Mouse (Mus musculus) ES-E14 (cell line): ENCODE measurements around the gene Ermap. TPM values are rescaled to one million over a fixed set of nuclear protein-coding genes. Genes with fewer than 3 reads are reported as not detected.

ENCODE experiments used
- DNase-seq: peaks from one replicate; pipeline ENCODE4 v3.0.0-alpha.2; 2013; ENCODE audit warnings: low read depth, low spot score
- H3K27ac ChIP-seq: 2 replicates; pipeline ENCODE4 v1.5.1; 2012; ENCODE audit warnings: low read depth, mild to moderate bottlenecking, low read length, moderate library complexity, mixed read lengths; ENCODE audit not compliant: poor library complexity, insufficient read depth, severe bottlenecking
- H3K36me3 ChIP-seq: 2 replicates; pipeline ENCODE4 v1.6.1; 2012; ENCODE audit warnings: mild to moderate bottlenecking, low read length, moderate library complexity, mixed read lengths; ENCODE audit not compliant: control insufficient read depth, poor library complexity, insufficient read depth, severe bottlenecking
- H3K4me1 ChIP-seq, 2 experiments: fragments of 150-350 bp in 1 of 2; sonication (generic) in 1 of 2; 2 replicates each; pipeline ENCODE4 v1.6.1; 2012; ENCODE audit warnings: low read length in 2 of 2, mild to moderate bottlenecking in 1 of 2, mixed read lengths in 1 of 2; ENCODE audit not compliant: control insufficient read depth in 2 of 2, insufficient read depth in 2 of 2, poor library complexity in 1 of 2
- H3K4me3 ChIP-seq, 2 experiments: fragments of 150-350 bp in 1 of 2; sonication (generic) in 1 of 2; 2 replicates each; pipeline ENCODE4 v1.5.1; 2012; ENCODE audit warnings: low read length in 2 of 2, low read depth in 1 of 2, mild to moderate bottlenecking in 1 of 2, mixed read lengths in 1 of 2; ENCODE audit not compliant: insufficient read depth in 1 of 2, poor library complexity in 1 of 2, severe bottlenecking in 1 of 2
- H3K9ac ChIP-seq: 2 replicates; pipeline ENCODE4 v1.6.1; 2012; ENCODE audit warnings: low read depth, mild to moderate bottlenecking, low read length, mixed read lengths; ENCODE audit not compliant: poor library complexity, insufficient read depth, severe bottlenecking
- H3K9me3 ChIP-seq: fragments of 150-350 bp; sonication (generic); 2 replicates; pipeline ENCODE4 v1.6.1; 2012; ENCODE audit warnings: low read depth, mild to moderate bottlenecking, low read length; ENCODE audit not compliant: control insufficient read depth, insufficient read depth
- CHD2 ChIP-seq: IDR thresholded peaks from 2 replicates; pipeline ENCODE4 v1.6.1; 2014; ENCODE audit warnings: mild to moderate bottlenecking, low read depth, low read length, inconsistent platforms
- HCFC1 ChIP-seq: IDR thresholded peaks from 2 replicates; pipeline ENCODE4 v1.6.1; 2012; ENCODE audit warnings: low read length, inconsistent platforms, borderline replicate concordance; ENCODE audit not compliant: insufficient read depth
- MAFK ChIP-seq: IDR thresholded peaks from 2 replicates; pipeline ENCODE4 v1.6.1; 2014; ENCODE audit warnings: mild to moderate bottlenecking, low read depth, low read length, inconsistent platforms; ENCODE audit not compliant: insufficient read depth
- ZC3H11A ChIP-seq: IDR thresholded peaks from 2 replicates; pipeline ENCODE4 v1.6.1; 2012; ENCODE audit warnings: low read depth, mild to moderate bottlenecking, inconsistent platforms, low read length, borderline replicate concordance
- ZNF384 ChIP-seq: IDR thresholded peaks from 2 replicates; pipeline ENCODE4 v1.6.1; 2012; ENCODE audit warnings: low read depth, low read length, inconsistent platforms
- in situ Hi-C, 2 experiments: fragments of 600-800 bp; cut with MboI; formaldehyde crosslinking; loops; one replicate each; pipeline ENCODE4 v1.15.1; 2025; ENCODE audit warnings: low sequenced_read_pairs in 2 of 2, inconsistent platforms in 1 of 2; ENCODE audit not compliant: unreplicated experiment in 2 of 2
- total RNA-seq: library from RNA; depleted of rRNA; stranded (reverse); fragments of 300-350 nt; gene quantifications from 2 replicates; pipeline ENCODE4 v1.2.3, GENCODE M21; 2012

Gene Ermap
- total RNA-seq, 1 experiment: 0.18 TPM

DNA sequence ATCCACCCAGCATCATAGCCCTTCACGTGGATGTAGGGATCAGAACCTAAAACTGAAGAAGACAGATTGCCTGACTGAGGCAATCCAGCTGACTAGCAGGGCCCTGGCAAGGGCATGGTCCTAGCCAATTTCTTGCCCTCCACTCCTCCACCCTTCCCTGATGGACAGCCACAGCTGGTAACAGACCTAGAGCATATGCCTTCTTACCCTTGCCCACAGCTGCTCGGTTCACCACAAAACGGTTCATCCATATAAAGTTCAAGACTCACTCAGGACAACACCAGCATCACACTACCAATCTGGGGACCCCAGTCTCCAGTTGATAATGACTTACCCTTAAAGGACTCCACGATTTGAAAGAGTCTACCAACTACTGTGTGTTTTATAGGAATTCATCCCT is 4.0 kb downstream of the Ermap start:
- DNase-seq: no peak
- Histone ChIP-seq H3K4me1 (no peaks in the 10 kb centered on the region), H3K27ac (no peak overlapping the region), H3K9ac (no peak overlapping the region), H3K9me3 (no peaks in the 10 kb centered on the region), H3K36me3 (no peaks in the 10 kb centered on the region), H3K4me3 (no peak overlapping the region)
- TF ChIP-seq ZNF384 (no peak), CHD2 (no peak), ZC3H11A (no peak), HCFC1 (no peak), MAFK (no peak)
- in situ Hi-C loops: no loop called here

DNA sequence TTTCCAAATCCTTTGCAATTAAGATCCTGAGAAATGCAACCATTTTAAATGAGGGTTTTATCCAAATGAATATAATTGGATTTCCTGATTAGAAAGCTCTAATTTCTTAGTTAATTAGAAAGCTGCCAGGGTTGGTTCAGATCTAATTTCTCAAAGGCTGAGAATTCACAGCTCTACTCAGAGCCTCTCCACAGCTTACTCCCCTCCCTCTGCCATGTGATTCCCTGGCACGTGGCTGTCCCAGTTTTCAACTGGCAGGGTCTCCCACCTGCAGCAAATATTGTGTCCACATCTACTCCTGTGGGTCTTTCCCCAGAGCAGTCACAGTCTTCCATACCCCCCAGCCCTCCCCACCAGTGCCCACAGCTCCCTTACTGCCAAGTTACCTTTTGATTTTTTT is 6.3 kb downstream of the Ermap start:
- H3K9me3 ChIP-seq: no peaks in the 10 kb centered on the region
- no peak for TF ChIP-seq HCFC1
- H3K36me3 ChIP-seq: no peaks in the 10 kb centered on the region
- no peak for DNase-seq
- H3K9ac ChIP-seq: no peak overlapping the region
- no peaks in the 10 kb centered on the region for H3K4me1 ChIP-seq
- in situ Hi-C loops: no loop called here
- no peak overlapping the region for H3K4me3 ChIP-seq
- H3K27ac ChIP-seq: no peak overlapping the region

DNA sequence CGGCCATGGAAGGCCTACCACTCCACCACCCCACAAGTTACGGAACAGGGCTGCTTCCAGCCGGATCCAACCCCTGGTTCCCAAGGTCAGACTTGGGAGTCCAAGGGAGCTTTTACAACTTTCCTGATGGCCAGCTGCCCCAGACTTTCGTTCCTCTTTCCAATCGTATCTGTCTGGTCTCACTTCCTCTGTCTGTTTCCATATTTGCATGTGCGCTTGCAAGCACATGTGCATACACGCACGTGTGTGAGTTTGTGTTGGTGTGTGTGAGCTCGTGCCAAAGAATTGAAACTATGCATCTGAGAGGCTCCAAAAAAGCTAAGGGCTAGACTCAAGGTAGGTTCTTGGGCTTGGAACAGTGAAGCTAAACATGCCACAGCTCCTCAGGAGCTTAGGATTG is 8.4 kb downstream of the Ermap start:
- in situ Hi-C loops: no loop called here
- TF ChIP-seq CHD2: no peak
- no peak for DNase-seq
- Histone ChIP-seq H3K4me1 (no peaks in the 10 kb centered on the region), H3K27ac (no peak overlapping the region), H3K9ac (no peak overlapping the region), H3K4me3 (no peak overlapping the region), H3K9me3 (no peaks in the 10 kb centered on the region), H3K36me3 (no peaks in the 10 kb centered on the region)

DNA sequence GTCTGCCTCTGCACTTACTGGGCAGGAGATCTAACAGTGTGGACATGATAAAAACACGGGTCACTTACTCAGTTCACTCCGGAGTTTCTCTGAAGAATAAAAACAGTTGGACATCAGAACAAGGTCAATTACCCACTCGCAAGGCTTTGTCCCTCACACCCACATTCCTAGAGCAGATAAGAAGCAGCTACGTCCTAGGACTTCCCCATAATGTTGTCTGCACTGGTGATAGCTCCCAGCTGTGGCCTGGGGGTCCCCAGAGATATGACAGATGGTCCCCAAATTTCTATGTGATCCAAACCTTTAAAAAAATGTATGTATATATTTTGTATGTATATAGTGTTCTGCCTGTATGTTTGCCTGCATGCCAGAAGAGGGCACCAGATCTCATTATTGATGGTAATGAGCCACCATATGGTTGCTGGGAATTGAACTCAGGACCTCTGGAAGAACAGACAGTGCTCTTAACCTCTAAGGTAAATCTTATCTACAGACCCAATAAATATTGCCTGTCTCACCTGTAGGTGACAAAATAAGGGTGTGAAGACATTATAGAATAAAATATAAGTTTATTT is 9.6 kb downstream of the Ermap start:
- Histone ChIP-seq H3K4me3 (no peak overlapping the region), H3K27ac (no peak overlapping the region), H3K9me3 (no peaks in the 10 kb centered on the region), H3K36me3 (no peaks in the 10 kb centered on the region), H3K4me1 (no peaks in the 10 kb centered on the region), H3K9ac (no peak overlapping the region)
- in situ Hi-C loops: no loop called here
- no peak for TF ChIP-seq CHD2
- TF ChIP-seq ZC3H11A: no peak
- TF ChIP-seq HCFC1: no peak
- no peak for TF ChIP-seq MAFK
- no peak for TF ChIP-seq ZNF384
- DNase-seq: no peak

- DNase-seq: no peak
- H3K27ac ChIP-seq: no peak overlapping the region
- in situ Hi-C loops: no loop called here
- H3K4me3 ChIP-seq: no peak overlapping the region
- H3K36me3 ChIP-seq: no peaks in the 10 kb centered on the region
- H3K9ac ChIP-seq: no peak overlapping the region
- H3K9me3 ChIP-seq: no peaks in the 10 kb centered on the region
- no peak for TF ChIP-seq CHD2
- no peaks in the 10 kb centered on the region for H3K4me1 ChIP-seq
Observed at GRCm38 (mm10) chr4:119178331-119178730, 11.5 kb downstream of the Ermap start.
